Mouse (Mus musculus): Measurements from ENCODE around the gene Armc8.

DNA sequence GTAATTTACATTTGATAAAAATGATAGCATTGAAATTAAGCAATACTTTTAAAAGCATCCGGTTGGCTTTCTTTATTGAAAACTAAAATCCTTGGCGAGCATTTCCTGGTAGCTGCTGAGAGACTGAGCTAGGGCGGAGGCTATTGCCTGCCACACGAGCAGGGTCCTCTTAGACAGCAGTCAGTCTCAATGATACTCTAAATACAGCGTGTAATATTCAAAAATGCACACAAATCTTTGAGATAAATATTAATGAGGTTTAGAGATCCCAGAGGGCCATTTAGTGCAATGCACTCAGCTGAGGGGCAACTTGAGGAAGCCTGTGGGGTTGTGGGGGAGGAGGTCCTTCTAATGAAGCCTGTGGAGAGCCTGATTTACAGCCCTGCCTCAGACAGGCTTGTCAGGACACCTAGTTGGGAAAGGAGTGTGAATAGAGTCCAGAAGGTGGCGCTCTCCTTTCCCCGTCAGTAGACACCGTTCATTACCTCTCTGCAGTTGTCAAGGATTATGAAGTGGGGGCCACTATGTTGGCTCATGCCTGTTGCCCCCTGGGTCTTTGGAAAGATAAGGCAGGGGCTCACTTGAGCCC lies 124.0 kb downstream of the Armc8 start:
- TF ChIP-seq POLR2A (IDR thresholded peaks at IDR 0.05; ENCODE audit: low read depth, low read length) (no peak), CTCF (IDR thresholded peaks at IDR 0.05; ENCODE audit: borderline replicate concordance, insufficient read depth, low read length) (no peak)

Measured in embryonic fibroblast, embryonic 13.5 days (primary cell).